Mouse (Mus musculus) liver, postnatal 0 days (tissue): Measurements from ENCODE around the gene Adgrb3. TPM values are rescaled to one million over a fixed set of nuclear protein-coding genes. Genes with fewer than 3 reads are reported as not detected.

Experiments
- ATAC-seq: fragments of 200-750 bp; cut with Nextera tagmentation; 2 replicates; pipeline ENCODE4 v1.8.0; 2017; ENCODE audit warnings: mild to moderate bottlenecking, moderate library complexity
- DNase-seq: peaks from one replicate; pipeline ENCODE4 v3.0.0-alpha.2; 2016
- H3K27ac ChIP-seq: fragments of 300-500 bp; sonication (generic); 2 replicates; pipeline ENCODE4 v1.5.1; 2014; ENCODE audit warnings: antibody characterized with exemption, moderate library complexity, mild to moderate bottlenecking, low read depth
- H3K27me3 ChIP-seq: fragments of 300-500 bp; sonication (generic); 2 replicates; pipeline ENCODE4 v1.6.1; 2014; ENCODE audit warnings: low read length, control low read depth, mixed read lengths; ENCODE audit not compliant: insufficient read depth
- H3K36me3 ChIP-seq: fragments of 300-500 bp; sonication (generic); replicated peaks from 2 replicates; pipeline ENCODE4 v1.6.1; 2014; ENCODE audit warnings: mild to moderate bottlenecking, control low read depth, low read length, moderate library complexity, mixed read lengths; ENCODE audit not compliant: insufficient read depth
- H3K4me1 ChIP-seq: fragments of 300-500 bp; sonication (generic); 2 replicates; pipeline ENCODE4 v1.6.1; 2014; ENCODE audit warnings: antibody characterized with exemption, mild to moderate bottlenecking, control low read depth; ENCODE audit not compliant: insufficient read depth
- H3K4me2 ChIP-seq: fragments of 300-500 bp; sonication (generic); 2 replicates; pipeline ENCODE4 v1.6.1; 2014; ENCODE audit warnings: low read depth, mild to moderate bottlenecking, low read length, moderate library complexity, mixed read lengths
- H3K4me3 ChIP-seq: fragments of 300-500 bp; sonication (generic); 2 replicates; pipeline ENCODE4 v1.5.1; 2014; ENCODE audit warnings: low read depth, low read length
- H3K9ac ChIP-seq: fragments of 300-500 bp; sonication (generic); replicated peaks from 2 replicates; pipeline ENCODE4 v1.6.1; 2014; ENCODE audit warnings: mild to moderate bottlenecking, moderate library complexity
- H3K9me3 ChIP-seq: fragments of 300-500 bp; sonication (generic); 2 replicates; pipeline ENCODE4 v1.6.1; 2016; ENCODE audit warnings: mild to moderate bottlenecking, control low read depth, low read length, mixed read lengths
- CTCF ChIP-seq: sonication (generic); IDR thresholded peaks from 2 replicates; pipeline ENCODE4 v1.5.1; 2016; ENCODE audit warnings: antibody characterized with exemption, low read depth
- EP300 ChIP-seq: IDR thresholded peaks from 2 replicates; pipeline ENCODE4 v1.6.1; 2016; ENCODE audit warnings: antibody characterized with exemption, low read depth, mild to moderate bottlenecking
- WGBS: fragments of 180-500 bp; shearing (Covaris S2); extraction: QIAGEN DNeasy Blood & Tissue Kit; methylation state at CpG from one replicate; pipeline ENCODE4 v1.1.7; 2014; ENCODE audit not compliant: insufficient replicate concordance; 5-methylcytosine and 5-hydroxymethylcytosine counted together
- polyA plus RNA-seq: library from polyadenylated mRNA; unstranded; fragments of >200 nt; fragmentation: Nextera tagmentation; extraction: Ambion mirVana; gene quantifications from 2 replicates; pipeline ENCODE4 v1.2.1, GENCODE M21; 2015

The Adgrb3 gene
- polyA plus RNA-seq, 1 experiment from 2014 or later, result not detected

- DNase-seq (no peak), ATAC-seq (no peak)
- Histone ChIP-seq H3K9me3 (no peaks in the 10 kb centered on the region), H3K36me3 (no peaks in the 10 kb centered on the region), H3K27ac (no peak overlapping the region), H3K4me3 (no peak overlapping the region), H3K4me2 (no peak overlapping the region), H3K4me1 (no peaks in the 10 kb centered on the region), H3K9ac (no peak overlapping the region), H3K27me3 (no peaks in the 10 kb centered on the region)
- 53% methylated on average over 4 of the region's 4 CpGs for WGBS
- no peak for TF ChIP-seq CTCF
- no peak for TF ChIP-seq EP300
Observed at GRCm38 (mm10) chr1:25132150-25132824, 697.2 kb downstream of the Adgrb3 start.

- ATAC-seq, result no peak
Observed at GRCm38 (mm10) chr1:25115512-25115911, 714.0 kb downstream of the Adgrb3 start.

DNA sequence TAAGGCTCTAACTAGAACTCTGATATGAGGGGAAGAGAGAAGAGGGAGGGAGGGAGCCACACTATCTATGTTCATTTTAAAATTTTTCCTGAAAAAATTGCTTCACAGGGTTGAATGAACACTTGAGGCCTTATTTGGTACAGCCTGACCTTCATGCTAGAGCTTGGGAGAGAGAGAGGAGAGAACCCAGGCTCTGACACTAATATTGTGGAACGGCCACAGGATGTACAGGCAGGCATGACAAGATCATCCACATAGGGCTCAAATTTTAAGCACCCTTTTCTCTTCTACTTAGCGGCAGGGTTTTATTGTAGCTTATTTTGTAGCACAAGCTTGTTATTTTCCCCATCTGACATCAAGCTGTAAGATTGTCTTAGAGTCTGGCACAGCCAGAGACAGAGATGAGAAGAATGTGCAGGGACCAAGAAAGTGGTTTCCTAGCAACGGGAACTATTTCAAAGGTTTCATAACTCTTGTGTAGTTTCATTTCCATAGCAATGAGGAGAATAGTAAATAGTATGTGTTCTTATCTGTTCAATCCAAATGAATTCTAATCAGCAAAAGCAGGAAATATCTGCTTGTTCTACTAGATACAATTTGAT lies 721.9 kb downstream of the Adgrb3 start:
- no peak for TF ChIP-seq CTCF
- TF ChIP-seq EP300, result no peak

More at GRCm38 (mm10) chr1:25115512-25115911, 714.0 kb downstream of the Adgrb3 start:
- WGBS, result 76% methylated on average over 11 of the region's 11 CpGs
- TF ChIP-seq CTCF, result no peak
- no peak for TF ChIP-seq EP300
- no peaks in the 10 kb centered on the region for H3K27me3 ChIP-seq
- H3K4me2 ChIP-seq, result no peak overlapping the region
- no peak overlapping the region for H3K9ac ChIP-seq
- H3K4me3 ChIP-seq, result no peak overlapping the region
- no peaks in the 10 kb centered on the region for H3K36me3 ChIP-seq
- H3K9me3 ChIP-seq, result no peaks in the 10 kb centered on the region
- no peak for DNase-seq
- H3K4me1 ChIP-seq, result no peaks in the 10 kb centered on the region
- no peak overlapping the region for H3K27ac ChIP-seq

GRCm38 (mm10) chr1:25106679-25107078 lies 722.8 kb downstream of the Adgrb3 start:
- Histone ChIP-seq H3K4me2 (no peak overlapping the region), H3K9me3 (no peaks in the 10 kb centered on the region), H3K27ac (no peak overlapping the region), H3K4me1 (no peaks in the 10 kb centered on the region), H3K27me3 (no peaks in the 10 kb centered on the region), H3K9ac (no peak overlapping the region), H3K4me3 (no peak overlapping the region), H3K36me3 (no peaks in the 10 kb centered on the region)
- ATAC-seq (no peak), DNase-seq (no peak)
- TF ChIP-seq CTCF, result no peak
- no peak for TF ChIP-seq EP300
- WGBS, result 69% methylated on average over 6 of the region's 6 CpGs

More for the DNA sequence above, 721.9 kb downstream of the Adgrb3 start:
- H3K4me2 ChIP-seq, result no peak overlapping the region
- no peaks in the 10 kb centered on the region for H3K4me1 ChIP-seq
- DNase-seq (no peak), ATAC-seq (no peak)
- H3K36me3 ChIP-seq, result no peaks in the 10 kb centered on the region
- H3K4me3 ChIP-seq, result no peak overlapping the region
- H3K27me3 ChIP-seq, result no peaks in the 10 kb centered on the region
- no peak overlapping the region for H3K9ac ChIP-seq
- no peak overlapping the region for H3K27ac ChIP-seq
- no peaks in the 10 kb centered on the region for H3K9me3 ChIP-seq
- 79% methylated on average over 3 of the region's 3 CpGs for WGBS

DNA sequence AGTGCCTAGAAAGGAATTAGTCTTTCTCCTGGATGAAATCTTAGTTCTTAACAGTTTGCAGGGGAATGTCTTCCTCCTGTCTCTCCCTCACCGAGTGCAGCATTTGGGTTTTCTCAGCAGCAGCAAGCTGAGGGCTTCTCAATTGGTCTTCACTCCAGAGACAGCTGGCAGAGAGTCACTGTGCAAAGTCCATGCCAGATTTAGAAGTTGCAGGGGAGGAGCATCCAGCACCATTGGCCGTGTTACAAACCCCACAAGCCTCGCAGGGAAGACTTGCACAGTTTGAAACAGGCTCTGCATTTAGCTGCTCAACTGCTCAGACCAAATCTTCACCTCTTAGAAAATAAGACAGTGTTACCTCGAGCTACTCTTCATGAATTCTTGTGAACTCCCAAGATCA lies 724.1 kb downstream of the Adgrb3 start:
- H3K27me3 ChIP-seq, result no peaks in the 10 kb centered on the region
- 43% methylated on average over 4 of the region's 4 CpGs for WGBS
- H3K4me1 ChIP-seq, result no peaks in the 10 kb centered on the region
- DNase-seq (peak; percentile 18), ATAC-seq (peak; percentile 50; the same call in 1 of the 2 replicates)
- TF ChIP-seq EP300 (no peak), CTCF (no peak)
- H3K9me3 ChIP-seq, result no peaks in the 10 kb centered on the region
- no peaks in the 10 kb centered on the region for H3K36me3 ChIP-seq
- H3K4me2 ChIP-seq, result no peak overlapping the region
- no peak overlapping the region for H3K9ac ChIP-seq
- no peak overlapping the region for H3K27ac ChIP-seq
- H3K4me3 ChIP-seq, result no peak overlapping the region

DNA sequence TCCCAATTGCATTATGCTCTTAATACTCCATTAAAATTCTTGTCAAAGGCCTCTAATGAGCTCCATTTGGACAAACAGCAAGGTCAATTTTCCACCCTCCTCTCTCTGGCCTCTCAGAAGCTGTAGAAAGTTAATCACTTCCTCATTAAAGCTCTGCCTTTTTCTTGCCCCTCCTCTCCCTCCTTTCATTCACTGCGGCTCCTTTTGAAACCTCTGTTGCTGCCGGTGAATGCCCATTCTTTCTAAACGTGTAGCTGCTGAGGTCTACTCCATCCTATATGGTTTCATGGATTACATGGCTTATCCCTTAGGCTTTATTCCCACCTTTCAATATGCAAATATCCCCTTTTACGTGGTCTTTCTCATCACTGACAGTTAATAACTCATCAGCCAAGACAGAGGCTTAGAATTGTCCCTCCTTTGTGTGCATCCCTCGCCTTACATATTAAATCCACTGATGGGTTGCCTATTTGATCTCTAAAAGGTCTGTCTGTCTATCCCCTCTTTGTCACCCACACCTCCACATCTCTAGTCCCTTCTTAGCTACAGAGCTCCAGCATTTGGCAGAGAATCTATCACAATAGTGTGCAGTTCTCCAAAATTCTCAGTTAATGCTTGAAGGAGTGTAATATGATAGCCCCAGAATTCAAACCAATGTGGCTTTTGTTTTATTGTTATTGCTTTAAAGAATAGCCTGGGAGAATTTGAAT lies 741.3 kb downstream of the Adgrb3 start:
- H3K4me3 ChIP-seq, result no peak overlapping the region
- no peak overlapping the region for H3K4me2 ChIP-seq
- no peaks in the 10 kb centered on the region for H3K36me3 ChIP-seq
- no peak for TF ChIP-seq CTCF
- no peak for TF ChIP-seq EP300
- no peak overlapping the region for H3K9ac ChIP-seq
- no peaks in the 10 kb centered on the region for H3K4me1 ChIP-seq
- DNase-seq (no peak), ATAC-seq (no peak)
- H3K27ac ChIP-seq, result no peak overlapping the region
- no peaks in the 10 kb centered on the region for H3K9me3 ChIP-seq
- H3K27me3 ChIP-seq, result no peaks in the 10 kb centered on the region
- WGBS, result 52% methylated on average over 5 of the region's 5 CpGs
